Mouse (Mus musculus) urinary bladder, postnatal 4 days (tissue): ENCODE data around the gene Pnrc2.
A peak's percentile ranks its signal among the peaks of the same experiment; 100 is the strongest.

Experiments
- DNase-seq, 2 experiments: peaks; one replicate each; pipeline ENCODE4 v3.0.0; 2021 to 2022; ENCODE audit warnings: low spot score in 2 of 2

Gene Pnrc2

GRCm38 (mm10) chr4:135870227-135871023 lies 3.2 kb downstream of the Pnrc2 start:
- DNase-seq = no peak

GRCm38 (mm10) chr4:135868996-135869395 lies 4.7 kb downstream of the Pnrc2 start:
- DNase-seq = no peak

- DNase-seq = peak in 1 of 2 experiments; percentile 40
Measured at GRCm38 (mm10) chr4:135857597-135858186, 16.0 kb downstream of the Pnrc2 start.

GRCm38 (mm10) chr4:135856223-135857091 lies 17.2 kb downstream of the Pnrc2 start:
- DNase-seq = peak; percentile 66 to 75

- peak; percentile 97 for DNase-seq
Measured at GRCm38 (mm10) chr4:135855536-135856222, 18.0 kb downstream of the Pnrc2 start, which contains the start of gene Srsf10. Gene Srsf10, plus strand, starts transcription at chr4:135855747.

- no peak for DNase-seq
Measured at GRCm38 (mm10) chr4:135855080-135855479, 18.6 kb downstream of the Pnrc2 start.

GRCm38 (mm10) chr4:135854630-135855029 lies 19.0 kb downstream of the Pnrc2 start:
- peak in 1 of 2 experiments; percentile 44 for DNase-seq

- peak in 1 of 2 experiments; percentile 38 for DNase-seq
Measured at GRCm38 (mm10) chr4:135853987-135854546, 19.6 kb downstream of the Pnrc2 start.

- peak in 1 of 2 experiments; percentile 32 for DNase-seq
Measured at GRCm38 (mm10) chr4:135851942-135852341, 21.7 kb downstream of the Pnrc2 start.

- peak in 1 of 2 experiments; percentile 57 for DNase-seq
Measured at GRCm38 (mm10) chr4:135850411-135851095, 23.1 kb downstream of the Pnrc2 start.

GRCm38 (mm10) chr4:135847581-135847980 lies 26.1 kb downstream of the Pnrc2 start:
- DNase-seq = peak in 1 of 2 experiments; percentile 54

- DNase-seq = peak in 1 of 2 experiments; percentile 51
Measured at GRCm38 (mm10) chr4:135844400-135844799, 29.2 kb downstream of the Pnrc2 start.

GRCm38 (mm10) chr4:135839293-135840011 lies 34.2 kb downstream of the Pnrc2 start:
- DNase-seq = no peak

- DNase-seq = no peak
Measured at GRCm38 (mm10) chr4:135838925-135839292, 34.7 kb downstream of the Pnrc2 start.

GRCm38 (mm10) chr4:135834124-135834717 lies 39.4 kb downstream of the Pnrc2 start:
- DNase-seq = no peak

GRCm38 (mm10) chr4:135833301-135834123 lies 40.1 kb downstream of the Pnrc2 start:
- no peak for DNase-seq

GRCm38 (mm10) chr4:135832070-135832469 lies 41.6 kb downstream of the Pnrc2 start:
- DNase-seq = no peak

- peak; percentile 70 to 75 for DNase-seq
Measured at GRCm38 (mm10) chr4:135828491-135828890, 45.2 kb downstream of the Pnrc2 start.

GRCm38 (mm10) chr4:135824254-135824653 lies 49.4 kb downstream of the Pnrc2 start:
- DNase-seq = no peak
